Mouse (Mus musculus): ENCODE results near the gene Fuca1. TPM values are rescaled to one million over a fixed set of nuclear protein-coding genes. Genes with fewer than 3 reads are reported as not detected.

The Fuca1 gene
- polyA plus RNA-seq (2016; fragmentation: Nextera tagmentation; extraction: Ambion mirVana): 42.5 and 52.3 TPM in 2 replicates

DNA sequence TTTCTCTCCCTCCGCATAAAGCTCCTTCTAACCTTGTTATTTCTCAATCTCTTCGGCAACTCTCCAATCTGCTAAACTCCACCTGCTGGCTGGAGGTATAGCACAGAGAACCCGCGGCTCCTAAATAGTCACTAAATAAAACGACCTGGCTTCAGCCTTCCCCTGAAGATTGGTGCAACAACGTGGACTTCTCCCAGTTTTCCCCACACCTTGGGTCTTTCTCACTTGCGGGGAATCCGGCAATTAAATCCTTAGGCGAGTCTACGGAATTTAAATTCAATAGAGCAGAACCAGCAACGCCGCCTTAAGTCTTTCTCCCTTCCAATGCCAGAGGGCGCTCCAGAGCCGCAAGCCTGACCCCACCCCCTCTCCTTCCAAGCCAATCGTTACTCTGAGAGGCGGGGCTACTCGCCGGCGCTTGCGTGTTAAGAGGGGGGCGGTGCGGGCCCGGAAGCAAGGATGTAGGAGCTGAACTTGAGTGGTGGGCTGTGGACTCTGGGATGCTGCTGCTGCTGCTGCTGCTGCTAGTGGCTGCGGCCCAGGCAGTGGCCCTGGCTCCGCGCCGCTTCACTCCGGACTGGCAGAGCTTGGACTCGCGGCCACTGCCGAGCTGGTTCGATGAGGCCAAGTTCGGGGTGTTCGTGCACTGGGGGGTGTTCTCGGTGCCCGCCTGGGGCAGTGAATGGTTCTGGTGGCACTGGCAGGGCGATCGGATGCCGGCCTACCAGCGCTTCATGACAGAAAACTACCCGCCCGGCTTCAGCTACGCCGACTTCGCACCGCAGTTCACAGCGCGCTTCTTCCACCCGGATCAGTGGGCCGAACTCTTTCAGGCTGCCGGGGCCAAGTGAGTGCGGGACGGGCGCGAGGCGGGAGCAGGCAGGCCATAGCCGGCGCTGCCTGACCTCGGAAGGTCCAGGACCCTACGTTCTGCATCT lies at the start of gene Fuca1:
TSS of gene Fuca1 (plus strand) at position 432 of the 938 bp plus-strand sequence.
- DNase-seq (ENCODE audit: low spot score): peak; percentile 94
- H3K27me3 ChIP-seq (ENCODE audit: low read depth, poor library complexity, severe bottlenecking): no peaks in the 10 kb centered on the region
- H3K9me3 ChIP-seq (replicated peaks): no peaks in the 10 kb centered on the region
- peak within 1 kb of the TSS; percentile 73 for H3K4me3 ChIP-seq
- H3K4me1 ChIP-seq: peaks cover 10% of the 10 kb centered on the region
- WGBS: 2% methylated on average over 60 of the region's 60 CpGs
- peaks cover 16% of the 10 kb centered on the region for H3K36me3 ChIP-seq
- peak within 1 kb of the TSS; percentile 83 for H3K27ac ChIP-seq

DNA sequence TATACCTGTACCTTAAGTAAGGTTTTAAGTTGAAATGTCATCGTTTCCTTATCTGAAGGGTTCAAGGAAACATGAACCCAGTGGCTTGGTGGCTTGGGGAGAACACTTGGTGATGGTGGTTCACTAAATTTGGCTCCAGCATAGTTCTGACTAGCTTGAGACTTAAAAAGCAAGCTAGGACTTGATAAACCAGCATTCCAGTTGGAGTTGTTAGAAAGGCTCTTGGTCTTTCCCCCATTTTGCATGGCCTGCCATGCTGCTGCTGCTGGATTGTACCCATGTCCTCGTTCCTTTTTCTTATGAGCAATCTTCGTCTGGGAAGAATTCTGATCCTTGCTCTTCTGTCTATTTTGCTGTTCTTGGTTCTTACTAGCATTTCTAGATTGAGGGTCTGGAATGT lies 48.5 kb upstream of the Fuca1 start:
- DNase-seq (ENCODE audit: low spot score): no peak
- no peaks in the 10 kb centered on the region for H3K27me3 ChIP-seq (ENCODE audit: low read depth, poor library complexity, severe bottlenecking)
- peaks cover 46% of the 10 kb centered on the region for H3K36me3 ChIP-seq
- 70% methylated on average over 3 of the region's 3 CpGs for WGBS
- H3K27ac ChIP-seq: peak overlapping the region; percentile 99
- peaks cover 53% of the 10 kb centered on the region for H3K4me1 ChIP-seq
- peak overlapping the region; percentile 77 for H3K4me3 ChIP-seq
- no peaks in the 10 kb centered on the region for H3K9me3 ChIP-seq (replicated peaks)

DNA sequence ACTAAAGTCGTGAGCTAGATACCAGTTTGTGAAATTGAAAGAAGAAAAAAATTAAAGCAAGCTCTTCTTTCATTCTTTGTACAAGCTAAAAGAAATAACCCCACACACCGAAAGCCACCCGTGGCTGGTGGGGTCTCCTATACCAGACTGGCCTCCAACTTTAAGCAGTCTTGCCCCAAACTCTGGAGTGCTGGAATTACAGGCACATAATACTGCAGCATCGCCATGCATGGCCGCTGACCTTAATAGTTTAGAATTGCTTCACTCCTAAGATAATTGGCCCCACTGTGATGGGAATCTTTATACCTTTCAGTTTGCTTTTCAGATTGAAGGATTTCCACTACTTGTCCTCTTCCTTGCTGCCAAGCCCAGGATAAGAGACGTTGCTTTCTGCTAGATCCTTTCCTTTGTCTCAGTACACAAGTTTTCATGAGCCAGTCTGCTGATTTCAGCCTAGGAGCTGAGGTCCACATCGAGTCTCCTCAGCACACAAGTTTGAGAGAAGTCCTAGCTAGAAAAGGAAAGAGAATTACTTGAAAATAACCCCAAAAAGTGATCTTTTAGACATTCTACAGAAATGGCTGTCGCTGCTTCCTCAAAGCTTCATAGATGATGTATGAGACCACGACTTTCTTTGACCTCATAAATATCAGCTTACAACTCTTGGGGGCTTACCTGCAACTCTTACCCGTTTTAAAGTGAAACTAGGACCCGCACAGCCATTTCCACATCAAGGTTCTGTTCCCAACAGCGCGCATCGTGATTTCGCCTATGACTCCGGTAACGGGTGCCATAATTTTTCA lies 47.7 kb upstream of the Fuca1 start:
- DNase-seq (ENCODE audit: low spot score): no peak
- Histone ChIP-seq H3K9me3 (replicated peaks) (no peaks in the 10 kb centered on the region), H3K27me3 (ENCODE audit: low read depth, poor library complexity, severe bottlenecking) (no peaks in the 10 kb centered on the region), H3K36me3 (peaks cover 40% of the 10 kb centered on the region), H3K27ac (peak overlapping the region; percentile 99), H3K4me3 (peak overlapping the region; percentile 77), H3K4me1 (peaks cover 55% of the 10 kb centered on the region)
- 14% methylated on average over 17 of the region's 17 CpGs for WGBS

DNA sequence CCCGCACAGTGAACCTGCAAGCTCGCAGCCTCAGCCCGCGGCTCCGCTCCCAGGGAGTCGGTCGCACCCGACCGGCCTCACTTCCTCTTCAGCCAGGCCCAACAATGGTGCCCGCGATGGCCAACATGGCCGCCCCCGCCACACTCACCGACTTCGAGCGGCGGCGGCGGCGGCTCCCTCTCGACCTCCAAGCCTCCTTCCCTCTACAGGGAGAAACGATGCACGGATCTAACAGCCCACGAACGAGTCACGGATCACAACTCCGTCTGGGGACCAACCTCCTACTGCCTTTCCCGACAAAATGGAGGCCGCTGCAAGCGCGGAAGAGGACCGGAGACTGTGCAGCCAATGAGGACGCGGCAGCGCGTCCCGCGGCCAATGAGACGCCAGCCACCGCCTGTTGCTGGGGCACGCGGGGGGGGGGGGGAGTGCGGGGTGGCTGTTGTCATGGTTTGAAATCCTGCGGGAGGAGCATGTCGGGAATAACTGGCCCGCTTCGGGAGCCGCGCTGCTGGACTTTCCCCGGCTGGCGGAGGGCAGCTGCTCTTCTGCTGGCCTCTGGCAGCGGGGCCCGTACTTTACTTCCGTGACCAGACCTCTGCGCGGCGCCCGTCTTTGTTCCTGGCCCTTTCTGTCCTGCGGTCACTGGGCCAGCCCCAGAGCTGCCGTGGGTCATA lies 46.9 kb upstream of the Fuca1 start, which contains the start of gene Pnrc2:
TSS of gene Pnrc2 (minus strand) at position 325 of the 677 bp plus-strand sequence.
- WGBS: 0% methylated on average over 60 of the region's 60 CpGs
- H3K27me3 ChIP-seq (ENCODE audit: low read depth, poor library complexity, severe bottlenecking): no peaks in the 10 kb centered on the region
- peaks cover 39% of the 10 kb centered on the region for H3K36me3 ChIP-seq
- H3K27ac ChIP-seq: peak within 1 kb of the TSS; percentile 99
- peak within 1 kb of the TSS; percentile 77 for H3K4me3 ChIP-seq
- H3K9me3 ChIP-seq (replicated peaks): no peaks in the 10 kb centered on the region
- peaks cover 55% of the 10 kb centered on the region for H3K4me1 ChIP-seq
- DNase-seq (ENCODE audit: low spot score): peak; percentile 97

DNA sequence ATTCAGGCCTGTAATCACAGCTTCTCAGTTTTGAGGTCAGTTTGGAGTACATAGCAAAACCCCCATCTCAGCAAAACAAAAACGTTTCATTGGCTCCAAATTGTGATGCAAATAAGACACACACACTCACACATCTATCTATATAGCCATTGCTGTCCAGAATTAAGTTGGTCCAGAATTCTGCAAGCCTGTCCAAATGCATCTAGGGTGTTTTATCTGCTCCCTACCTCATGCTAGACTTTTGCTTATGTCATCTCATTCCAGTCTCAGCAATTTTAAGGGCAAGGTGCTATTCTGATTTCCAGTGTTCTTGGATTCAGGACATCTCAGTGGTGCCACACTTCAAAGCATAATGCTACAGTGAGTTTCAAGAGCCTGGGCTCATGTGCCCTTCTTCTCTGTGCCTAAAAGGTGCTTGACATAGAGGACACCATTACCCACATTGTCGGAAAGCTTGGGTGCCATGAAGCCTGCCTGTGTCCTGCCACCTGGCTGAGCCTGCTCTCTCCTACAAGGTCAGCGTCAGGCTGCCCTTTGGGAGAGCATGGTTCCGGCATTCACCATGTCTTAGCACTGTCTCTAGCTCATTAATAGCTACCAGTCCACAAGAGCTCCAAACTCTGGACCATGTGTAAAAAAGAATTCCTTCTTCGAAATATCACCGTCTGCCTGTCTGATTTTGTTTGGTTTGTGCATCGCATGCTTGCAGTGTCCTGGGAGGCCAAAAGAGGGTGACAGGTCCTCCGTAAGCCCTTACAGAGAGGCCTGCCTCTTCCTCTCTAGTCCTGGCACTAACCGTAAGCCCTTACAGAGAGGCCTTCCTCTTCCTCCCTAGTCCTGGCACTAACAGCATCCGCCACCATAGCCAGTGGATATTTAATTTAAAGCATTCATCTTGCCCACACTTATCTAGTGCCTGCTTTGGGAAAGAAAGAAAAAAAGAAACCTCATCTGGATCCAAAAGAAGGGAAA lies 45.7 kb upstream of the Fuca1 start:
- H3K4me3 ChIP-seq: peak overlapping the region; percentile 77

DNA sequence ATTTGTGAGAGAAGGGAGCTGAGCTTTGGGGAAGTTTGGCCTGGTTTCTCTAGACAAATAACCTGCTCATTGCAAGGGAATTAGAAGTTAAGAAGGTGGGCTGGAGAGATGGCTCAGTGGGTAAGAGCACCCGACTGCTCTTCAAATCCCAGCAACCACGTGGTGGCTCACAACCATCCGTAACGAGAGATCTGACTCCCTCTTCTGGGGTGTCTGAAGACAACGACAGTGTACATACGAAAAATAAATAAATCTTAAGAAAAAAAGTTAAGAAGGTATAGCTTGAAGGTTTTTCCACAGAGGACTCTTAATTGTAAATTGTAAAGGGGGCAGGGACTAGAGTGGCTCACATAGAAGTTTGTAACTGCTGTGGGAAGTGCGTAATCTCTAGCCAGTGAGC lies 45.0 kb upstream of the Fuca1 start:
- H3K4me3 ChIP-seq: no peak overlapping the region
- H3K4me1 ChIP-seq: peaks cover 59% of the 10 kb centered on the region
- no peaks in the 10 kb centered on the region for H3K27me3 ChIP-seq (ENCODE audit: low read depth, poor library complexity, severe bottlenecking)
- peak overlapping the region; percentile 99 for H3K27ac ChIP-seq
- 42% methylated on average over 7 of the region's 7 CpGs for WGBS
- no peaks in the 10 kb centered on the region for H3K9me3 ChIP-seq (replicated peaks)
- no peak for DNase-seq (ENCODE audit: low spot score)
- H3K36me3 ChIP-seq: peaks cover 24% of the 10 kb centered on the region

More for the DNA sequence above, 45.7 kb upstream of the Fuca1 start:
- H3K4me1 ChIP-seq: peaks cover 55% of the 10 kb centered on the region
- peaks cover 27% of the 10 kb centered on the region for H3K36me3 ChIP-seq
- no peaks in the 10 kb centered on the region for H3K9me3 ChIP-seq (replicated peaks)
- 89% methylated on average over 10 of the region's 10 CpGs for WGBS
- DNase-seq (ENCODE audit: low spot score): peak; percentile 30
- no peaks in the 10 kb centered on the region for H3K27me3 ChIP-seq (ENCODE audit: low read depth, poor library complexity, severe bottlenecking)
- peak overlapping the region; percentile 99 for H3K27ac ChIP-seq

DNA sequence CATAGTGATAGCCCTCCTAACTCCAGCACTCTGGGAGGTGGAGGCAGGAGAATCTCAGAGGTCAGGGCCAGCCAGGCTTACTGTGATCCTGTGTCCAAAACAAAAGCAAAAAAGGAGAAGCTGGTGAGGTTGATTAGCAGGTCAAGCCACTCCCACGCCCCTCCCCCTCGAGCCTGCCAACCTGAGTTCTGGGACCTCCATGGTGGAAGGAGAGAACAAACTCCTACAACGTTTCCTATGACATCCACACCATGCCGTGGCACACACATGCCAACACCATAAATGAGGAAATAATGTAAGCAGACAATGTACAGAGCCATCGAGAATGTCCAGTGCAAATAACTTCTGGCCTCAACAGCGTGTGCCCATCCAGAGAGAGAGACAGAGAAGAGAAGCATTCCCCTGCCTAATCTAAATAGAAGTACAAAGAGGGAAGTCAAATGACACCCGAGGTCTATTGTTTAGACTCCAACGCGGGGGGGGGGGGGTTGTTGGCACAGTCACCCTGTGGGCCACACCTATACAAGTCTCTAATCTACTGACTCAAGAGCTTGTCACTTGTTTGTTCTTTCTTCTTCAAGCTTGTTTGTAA lies 44.4 kb upstream of the Fuca1 start:
- Histone ChIP-seq H3K4me1 (peaks cover 55% of the 10 kb centered on the region), H3K27me3 (ENCODE audit: low read depth, poor library complexity, severe bottlenecking) (no peaks in the 10 kb centered on the region), H3K9me3 (replicated peaks) (no peaks in the 10 kb centered on the region), H3K36me3 (peaks cover 18% of the 10 kb centered on the region), H3K27ac (peak overlapping the region; percentile 99), H3K4me3 (peak overlapping the region; percentile 41)
- DNase-seq (ENCODE audit: low spot score): peak; percentile 66
- 10% methylated on average over 9 of the region's 9 CpGs for WGBS

DNA sequence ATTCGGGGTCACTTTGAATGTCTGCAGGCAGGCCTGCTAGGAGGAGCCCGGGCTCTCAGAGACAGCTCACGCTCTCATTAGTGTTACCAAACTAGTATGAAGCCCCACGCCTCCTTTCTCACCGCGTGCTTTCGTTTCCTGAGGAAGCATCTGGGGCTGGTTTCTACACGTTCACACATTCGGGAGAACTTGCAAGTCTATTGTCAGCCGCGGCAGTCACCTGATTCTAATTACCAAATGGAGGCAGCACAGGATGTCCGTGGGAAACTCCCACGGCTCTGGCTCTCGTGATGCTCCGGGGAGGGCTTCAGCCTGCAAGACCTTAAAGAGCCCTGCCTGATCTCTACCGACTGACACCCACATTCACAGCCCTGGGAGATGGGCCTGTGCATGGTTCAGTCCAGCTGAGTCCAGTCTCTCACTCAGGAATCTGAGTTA lies 43.9 kb upstream of the Fuca1 start:
- H3K36me3 ChIP-seq: peaks cover 13% of the 10 kb centered on the region
- no peaks in the 10 kb centered on the region for H3K9me3 ChIP-seq (replicated peaks)
- peak overlapping the region; percentile 99 for H3K27ac ChIP-seq
- peak; percentile 75 for DNase-seq (ENCODE audit: low spot score)
- H3K4me3 ChIP-seq: peak overlapping the region; percentile 41
- no peaks in the 10 kb centered on the region for H3K27me3 ChIP-seq (ENCODE audit: low read depth, poor library complexity, severe bottlenecking)
- H3K4me1 ChIP-seq: peaks cover 51% of the 10 kb centered on the region
- 2% methylated on average over 16 of the region's 16 CpGs for WGBS

DNA sequence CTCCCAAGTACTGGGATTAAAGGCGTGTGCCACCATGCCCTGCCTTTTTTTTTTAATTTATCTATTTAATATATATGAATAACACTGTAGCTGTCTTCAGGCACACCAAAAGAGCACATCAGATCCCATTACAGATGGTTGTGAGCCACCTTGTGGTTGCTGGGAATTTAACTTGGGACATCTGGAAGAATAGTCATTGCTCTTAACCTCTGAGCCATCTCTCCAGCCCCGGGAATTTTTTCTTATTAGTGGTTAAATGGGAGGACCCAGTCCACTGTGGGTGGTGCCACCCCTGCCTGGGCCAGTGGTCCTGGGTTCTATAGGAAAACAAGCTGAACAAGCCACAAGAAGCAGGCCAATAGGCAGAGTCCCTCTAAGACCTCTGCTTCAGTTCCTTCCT lies 42.8 kb upstream of the Fuca1 start:
- Histone ChIP-seq H3K4me3 (no peak overlapping the region), H3K4me1 (peaks cover 40% of the 10 kb centered on the region), H3K27me3 (ENCODE audit: low read depth, poor library complexity, severe bottlenecking) (no peaks in the 10 kb centered on the region), H3K36me3 (peaks cover 2% of the 10 kb centered on the region), H3K27ac (no peak overlapping the region), H3K9me3 (replicated peaks) (no peaks in the 10 kb centered on the region)
- WGBS: 72% methylated on average over 2 of the region's 2 CpGs
- DNase-seq (ENCODE audit: low spot score): no peak

DNA sequence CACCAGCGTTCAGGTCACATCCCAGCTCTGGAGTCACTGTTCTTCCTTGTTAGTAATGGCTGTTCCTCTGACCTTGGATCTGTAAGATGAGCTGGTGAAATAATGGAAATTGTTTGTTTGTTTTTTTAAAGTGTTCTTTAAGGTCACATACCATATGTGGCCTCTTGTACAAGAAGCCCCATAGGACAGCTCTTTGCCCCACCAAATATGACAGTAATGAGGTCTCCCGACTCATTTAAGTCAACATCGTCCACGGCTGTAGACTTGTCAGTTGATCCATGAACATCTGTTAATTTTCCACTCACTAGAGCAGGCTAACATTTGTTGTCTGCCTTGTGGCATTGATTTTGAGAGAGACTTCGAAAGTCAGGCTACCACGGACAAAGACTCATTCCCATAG lies 41.5 kb upstream of the Fuca1 start:
- Histone ChIP-seq H3K4me3 (no peak overlapping the region), H3K36me3 (no peaks in the 10 kb centered on the region), H3K9me3 (replicated peaks) (no peaks in the 10 kb centered on the region), H3K4me1 (peaks cover 41% of the 10 kb centered on the region), H3K27me3 (ENCODE audit: low read depth, poor library complexity, severe bottlenecking) (no peaks in the 10 kb centered on the region), H3K27ac (no peak overlapping the region)
- DNase-seq (ENCODE audit: low spot score): no peak
- 76% methylated on average over 6 of the region's 6 CpGs for WGBS

DNA sequence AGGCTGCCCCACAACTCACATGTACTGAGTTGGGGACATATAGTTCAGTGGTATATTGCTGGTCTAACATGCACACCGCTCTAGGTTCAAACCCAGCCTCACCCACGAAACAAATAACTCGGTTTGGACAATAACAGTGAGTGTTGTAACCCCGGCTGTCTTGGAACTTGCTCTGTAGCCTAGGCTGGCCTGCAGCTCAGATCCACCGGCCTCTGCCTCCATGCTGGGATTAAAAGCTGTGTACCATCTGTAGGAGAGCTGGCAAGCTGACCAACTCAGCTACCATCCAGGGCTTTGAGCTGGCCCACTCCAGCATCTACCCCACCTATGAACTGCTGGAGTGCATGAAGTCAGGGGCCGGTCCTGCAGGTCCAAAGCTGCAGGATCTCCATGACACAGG lies 40.5 kb upstream of the Fuca1 start:
- H3K4me1 ChIP-seq: peaks cover 39% of the 10 kb centered on the region
- no peak overlapping the region for H3K4me3 ChIP-seq
- H3K27me3 ChIP-seq (ENCODE audit: low read depth, poor library complexity, severe bottlenecking): no peaks in the 10 kb centered on the region
- no peak for DNase-seq (ENCODE audit: low spot score)
- H3K36me3 ChIP-seq: no peaks in the 10 kb centered on the region
- H3K9me3 ChIP-seq (replicated peaks): no peaks in the 10 kb centered on the region
- 90% methylated on average over 6 of the region's 6 CpGs for WGBS
- H3K27ac ChIP-seq: peak overlapping the region; percentile 19; the same call in 1 of the 2 replicates

Data from limb, embryonic 10.5 days (tissue).